Mouse (Mus musculus): Measurements from ENCODE around the gene Bhmt. TPM values are rescaled to one million over a fixed set of nuclear protein-coding genes. Genes with fewer than 3 reads are reported as not detected.

The Bhmt gene
- polyA plus RNA-seq, 1 experiment from 2014 or later = not detected

DNA sequence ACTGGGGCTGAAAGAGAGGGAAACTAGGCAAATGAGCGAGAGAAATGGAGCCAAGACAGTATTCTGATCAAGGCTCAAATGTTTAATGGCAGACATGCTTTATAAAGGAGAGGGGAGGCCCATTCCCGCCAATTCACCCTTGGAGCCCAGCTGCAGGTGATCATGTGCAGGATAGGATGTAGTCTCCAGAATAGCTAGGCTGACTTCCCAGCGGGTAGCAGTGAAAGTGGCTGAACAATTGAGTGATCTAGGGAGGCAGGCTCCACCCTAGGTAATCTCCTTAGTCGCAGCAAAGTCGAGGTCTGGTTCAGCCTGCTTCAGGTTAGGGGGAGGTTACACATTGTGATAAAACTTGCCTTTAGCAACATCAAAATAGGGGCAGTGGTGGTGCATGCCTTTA is 57.3 kb downstream of the Bhmt start:
- ATAC-seq = no peak
- 81% methylated on average over 5 of the region's 5 CpGs for WGBS

DNA sequence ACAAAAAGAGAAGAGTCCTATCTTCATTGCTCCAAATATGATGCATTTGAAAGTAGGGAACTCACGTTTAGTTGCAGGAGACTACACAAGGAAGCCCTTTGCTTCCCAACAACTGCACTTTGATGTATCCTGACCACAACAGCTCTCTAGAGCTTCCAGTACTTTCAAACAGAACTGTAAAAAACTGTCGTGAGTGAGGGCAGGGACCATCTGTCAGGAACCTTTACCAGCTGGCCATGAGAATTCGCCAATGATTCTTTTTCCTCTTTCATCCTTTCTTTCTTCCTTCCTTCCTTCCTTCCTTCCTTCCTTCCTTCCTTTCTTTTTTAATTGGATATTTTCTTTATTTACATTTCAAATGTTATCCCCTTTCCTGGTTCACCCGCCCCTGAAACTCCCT is 68.1 kb downstream of the Bhmt start:
- H3K9ac ChIP-seq (replicated peaks; ENCODE audit: low read depth, low read length) = no peak overlapping the region
- ATAC-seq = no peak
- no peaks in the 10 kb centered on the region for H3K4me1 ChIP-seq (replicated peaks; ENCODE audit: control insufficient read depth, insufficient read depth, low read length)
- H3K36me3 ChIP-seq (ENCODE audit: control insufficient read depth, insufficient read depth) = no peaks in the 10 kb centered on the region
- H3K27me3 ChIP-seq (replicated peaks; ENCODE audit: control insufficient read depth, insufficient read depth, low read length) = no peaks in the 10 kb centered on the region
- no peaks in the 10 kb centered on the region for H3K9me3 ChIP-seq (ENCODE audit: control insufficient read depth, low read length)
- no peak overlapping the region for H3K4me3 ChIP-seq (replicated peaks; ENCODE audit: low read length)
- WGBS = 69% methylated on average over 4 of the region's 4 CpGs
- no peak overlapping the region for H3K27ac ChIP-seq (ENCODE audit: low read length)
- H3K4me2 ChIP-seq (ENCODE audit: low read length) = no peak overlapping the region

More for the DNA sequence above, 57.3 kb downstream of the Bhmt start:
- Histone ChIP-seq H3K4me2 (ENCODE audit: low read length) (no peak overlapping the region), H3K4me1 (replicated peaks; ENCODE audit: control insufficient read depth, insufficient read depth, low read length) (no peaks in the 10 kb centered on the region), H3K4me3 (replicated peaks; ENCODE audit: low read length) (no peak overlapping the region), H3K9me3 (ENCODE audit: control insufficient read depth, low read length) (no peaks in the 10 kb centered on the region; the same call in 1 of the 2 replicates), H3K9ac (replicated peaks; ENCODE audit: low read depth, low read length) (no peak overlapping the region), H3K27ac (ENCODE audit: low read length) (no peak overlapping the region), H3K36me3 (ENCODE audit: control insufficient read depth, insufficient read depth) (no peaks in the 10 kb centered on the region), H3K27me3 (replicated peaks; ENCODE audit: control insufficient read depth, insufficient read depth, low read length) (no peaks in the 10 kb centered on the region)

Other genes with a start within 250 kb of the Bhmt start
- 6.5 and 7.7 TPM in 2 replicates for gene Jmy, start 138.2 kb downstream of the Bhmt start, polyA plus RNA-seq (2015; fragmentation: Nextera tagmentation; extraction: Ambion mirVana)
- gene Bhmt2, start 36.3 kb upstream of the Bhmt start, polyA plus RNA-seq (2015; fragmentation: Nextera tagmentation; extraction: Ambion mirVana) = 0.24 TPM in 1 of 2 replicates, not detected in the other
- 0.14 TPM in 1 of 2 replicates, not detected in the other for gene Dmgdh, start 36.5 kb upstream of the Bhmt start, polyA plus RNA-seq (2015; fragmentation: Nextera tagmentation; extraction: Ambion mirVana)
- 9.7 and 10.2 TPM in 2 replicates for gene Arsb, start 133.7 kb upstream of the Bhmt start, polyA plus RNA-seq (2015; fragmentation: Nextera tagmentation; extraction: Ambion mirVana)